Mouse (Mus musculus) leukemia stem cell, adult 10-12 weeks (primary cell): Measurements from ENCODE around the gene Map1lc3b. TPM values are rescaled to one million over a fixed set of nuclear protein-coding genes. Genes with fewer than 3 reads are reported as not detected.

Experiments
- polyA plus RNA-seq: library from polyadenylated mRNA; stranded (reverse); fragments of >175 nt; gene quantifications from 2 replicates; pipeline ENCODE4 v1.2.3, GENCODE M21; 2012; ENCODE audit warnings: low replicate concordance

Map1lc3b gene
- polyA plus RNA-seq, result 13.5 and 51.1 TPM in 2 replicates

DNA sequence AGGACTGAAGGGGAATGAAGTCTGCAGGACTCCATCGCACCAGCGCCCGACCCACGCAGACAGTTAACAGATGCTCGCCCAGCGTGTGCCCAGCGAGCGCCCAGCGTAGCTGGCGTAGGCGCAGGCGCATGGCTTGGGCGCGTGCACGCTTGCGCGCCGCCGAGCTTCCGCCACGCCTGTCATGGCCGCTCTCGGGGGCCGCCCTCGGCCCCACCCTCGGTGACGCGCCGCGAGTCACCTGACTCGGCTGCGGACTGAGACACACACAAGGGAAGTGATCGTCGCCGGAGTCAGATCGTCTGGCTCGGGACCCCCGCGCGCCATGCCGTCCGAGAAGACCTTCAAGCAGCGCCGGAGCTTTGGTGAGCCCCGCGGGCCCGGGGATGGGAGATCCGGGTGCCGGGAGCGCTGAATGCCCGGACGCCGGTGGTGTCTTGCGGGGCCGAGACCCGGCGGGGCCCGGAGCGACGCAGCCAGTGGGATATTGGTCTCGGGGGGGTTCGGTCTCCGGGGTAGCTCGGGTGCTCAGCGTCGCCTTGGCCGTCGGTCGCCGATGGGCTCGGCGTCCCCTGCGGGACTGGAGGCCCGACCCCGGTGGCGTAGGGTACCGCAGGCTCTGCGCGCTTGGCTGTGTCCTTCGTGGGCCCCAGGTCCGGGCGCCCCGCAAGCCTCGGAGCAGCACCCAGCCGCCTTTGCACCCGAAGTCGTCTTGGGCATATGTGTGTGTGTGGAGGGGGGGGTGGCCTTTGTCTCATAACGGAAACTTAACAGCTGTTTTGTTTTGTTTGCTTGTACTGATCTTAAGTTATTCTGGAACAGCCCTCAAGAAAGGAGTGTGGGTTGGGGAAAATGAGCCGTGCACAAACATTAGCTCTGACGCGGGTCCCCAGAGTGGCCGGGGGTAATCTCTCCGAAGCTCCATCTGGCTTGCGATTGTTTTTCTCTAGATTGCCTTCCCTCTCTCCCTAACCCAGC lies at the start of gene Map1lc3b:
Gene Map1lc3b, plus strand, starts transcription at position 159 of the 975 bp plus-strand sequence.

DNA sequence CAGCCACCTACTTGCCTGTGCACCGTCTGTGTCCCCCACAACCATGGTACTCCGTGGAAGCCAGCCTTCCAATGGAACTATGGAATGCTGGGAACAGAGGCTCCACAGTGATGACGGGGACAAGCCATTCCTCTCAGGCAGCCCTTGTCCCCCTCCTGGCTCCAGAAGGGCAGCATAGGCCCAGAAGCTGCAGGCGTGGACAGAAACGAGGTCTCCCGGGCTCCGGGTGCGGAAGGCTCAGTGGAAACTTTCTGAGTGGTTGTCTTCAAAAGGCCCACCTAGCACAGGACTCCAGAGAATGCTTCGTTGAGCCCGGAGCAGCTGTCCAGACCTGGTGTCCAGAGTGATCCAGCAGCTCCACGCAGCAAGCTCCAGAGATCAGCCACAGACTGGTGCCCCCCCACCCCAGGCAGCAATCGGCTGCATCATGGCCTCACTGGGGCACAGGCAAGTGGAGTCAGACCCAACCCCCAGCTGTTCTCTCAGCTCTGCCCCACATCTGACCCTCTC lies 45.8 kb upstream of the Map1lc3b start, which contains the start of gene 1700018B08Rik:
Gene 1700018B08Rik, minus strand, starts transcription at position 45 of the 510 bp plus-strand sequence.

DNA sequence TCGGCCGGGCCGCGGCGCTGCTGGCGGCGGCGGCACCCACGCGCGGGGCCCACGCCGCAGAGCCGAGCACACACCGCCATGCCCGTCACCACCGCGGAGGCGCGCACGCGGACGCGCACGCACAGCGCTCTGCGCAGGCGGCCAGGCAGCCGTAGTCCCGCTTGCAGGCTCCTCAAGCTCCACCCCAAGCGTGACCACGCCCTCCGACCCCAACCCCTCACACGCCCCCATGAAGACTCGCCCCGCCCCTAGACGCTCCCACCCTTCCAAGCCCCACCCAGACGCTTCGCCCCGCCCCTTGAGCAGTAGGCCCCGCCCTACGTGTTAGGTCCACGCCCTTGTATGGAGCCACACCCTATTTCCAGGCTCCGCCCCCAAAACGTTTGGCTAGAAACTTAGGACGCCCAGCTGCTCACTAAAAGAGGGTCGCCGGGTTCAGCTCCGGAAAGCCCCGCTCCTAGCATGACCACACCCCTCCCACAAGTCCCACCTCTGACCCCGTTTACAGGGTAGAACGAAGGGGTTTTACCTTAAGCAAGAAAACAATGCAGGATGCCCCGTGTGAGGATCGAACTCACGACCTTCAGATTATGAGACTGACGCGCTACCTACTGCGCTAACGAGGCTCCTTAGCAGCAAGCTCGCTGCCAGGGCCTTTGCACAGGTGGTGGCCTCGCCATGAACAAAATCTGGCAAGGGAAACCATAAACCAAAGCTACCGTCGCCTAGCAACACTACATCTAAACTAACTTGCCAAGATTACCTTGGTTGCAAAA lies 11.3 kb upstream of the Map1lc3b start, which contains the start of gene Fbxo31:
Gene Fbxo31, minus strand, starts transcription at position 131 of the 776 bp plus-strand sequence.

Other genes starting within 250 kb of the Map1lc3b start
- not detected in 2 replicates for gene 1700018B08Rik, start 46.0 kb upstream of the Map1lc3b start, polyA plus RNA-seq
- gene Fbxo31, start 11.6 kb upstream of the Map1lc3b start, polyA plus RNA-seq, result 35.5 and 80.0 TPM in 2 replicates
- 0.78 and 1.0 TPM in 2 replicates for gene Zcchc14, start 62.5 kb downstream of the Map1lc3b start, polyA plus RNA-seq
- not detected in 2 replicates for gene Jph3, start 139.3 kb downstream of the Map1lc3b start, polyA plus RNA-seq
- gene Klhdc4, start 239.2 kb downstream of the Map1lc3b start, polyA plus RNA-seq, result 30.3 and 69.6 TPM in 2 replicates